Mouse (Mus musculus) embryonic fibroblast, embryonic 13.5 days (primary cell): ENCODE measurements around the gene Mrpl41.

Source experiments
- CTCF ChIP-seq: IDR thresholded peaks from 2 replicates; pipeline ENCODE4 v1.5.1; 2011; ENCODE audit warnings: mild to moderate bottlenecking, control low read depth, low read length, moderate library complexity, borderline replicate concordance; ENCODE audit not compliant: insufficient read depth
- POLR2A ChIP-seq: IDR thresholded peaks from 2 replicates; pipeline ENCODE4 v1.6.1; 2011; ENCODE audit warnings: low read depth, mild to moderate bottlenecking, control low read depth, low read length, moderate library complexity

GRCm38 (mm10) chr2:24925284-24925683 is 49.6 kb downstream of the Mrpl41 start:
- TF ChIP-seq POLR2A (no peak), CTCF (no peak)
